Mouse (Mus musculus) lung, postnatal 10 days (tissue): Measurements from ENCODE around the gene Ttc33.

Experiments
- DNase-seq: peaks from one replicate; pipeline ENCODE4 v3.0.0; 2021

The Ttc33 gene

GRCm38 (mm10) chr15:5185366-5186292 is at the start of gene Ttc33:
Ttc33 (plus strand) TSS chr15:5185525.
- peak; percentile 85 for DNase-seq

- DNase-seq, result no peak
These were observed 47.1 kb upstream of the Ttc33 start for GRCm38 (mm10) chr15:5138021-5138856.

- no peak for DNase-seq
These were observed 46.0 kb upstream of the Ttc33 start for GRCm38 (mm10) chr15:5139366-5139765.

- no peak for DNase-seq
These were observed 45.5 kb upstream of the Ttc33 start for GRCm38 (mm10) chr15:5139863-5140262.

GRCm38 (mm10) chr15:5140357-5140756 is 45.0 kb upstream of the Ttc33 start:
- DNase-seq, result no peak

GRCm38 (mm10) chr15:5142047-5142446 is 43.3 kb upstream of the Ttc33 start:
- no peak for DNase-seq

GRCm38 (mm10) chr15:5142714-5143113 is 42.6 kb upstream of the Ttc33 start:
- no peak for DNase-seq

- peak; percentile 82 for DNase-seq
These were observed 41.8 kb upstream of the Ttc33 start, which contains the start of gene Prkaa1 for GRCm38 (mm10) chr15:5143361-5144020. Prkaa1 (plus strand) TSS chr15:5143861.

GRCm38 (mm10) chr15:5144021-5144778 is 41.1 kb upstream of the Ttc33 start:
- peak; percentile 79 for DNase-seq

- DNase-seq, result no peak
These were observed 40.0 kb upstream of the Ttc33 start for GRCm38 (mm10) chr15:5145196-5145945.

- DNase-seq, result no peak
These were observed 36.1 kb upstream of the Ttc33 start for GRCm38 (mm10) chr15:5149187-5149586.

- no peak for DNase-seq
These were observed 33.2 kb upstream of the Ttc33 start for GRCm38 (mm10) chr15:5152171-5152570.

GRCm38 (mm10) chr15:5154621-5155020 is 30.7 kb upstream of the Ttc33 start:
- no peak for DNase-seq

GRCm38 (mm10) chr15:5155093-5155492 is 30.2 kb upstream of the Ttc33 start:
- no peak for DNase-seq

GRCm38 (mm10) chr15:5156355-5156754 is 29.0 kb upstream of the Ttc33 start:
- DNase-seq, result no peak

- no peak for DNase-seq
These were observed 27.9 kb upstream of the Ttc33 start for GRCm38 (mm10) chr15:5157386-5157785.

- peak; percentile 28 for DNase-seq
These were observed 26.5 kb upstream of the Ttc33 start for GRCm38 (mm10) chr15:5158827-5159226.

GRCm38 (mm10) chr15:5165121-5165773 is 20.1 kb upstream of the Ttc33 start:
- DNase-seq, result no peak

- no peak for DNase-seq
These were observed 12.0 kb upstream of the Ttc33 start for GRCm38 (mm10) chr15:5173217-5173820.

GRCm38 (mm10) chr15:5184668-5185330 is 526 bp upstream of the Ttc33 start:
- DNase-seq, result no peak
